ENCODE assay signal across 8 mouse cellular contexts in genomic region chr5:148820476-148820875, GRCm38 (mm10).
DNase-seq lines count a peak whose midpoint lies in the region; ATAC-seq and TF ChIP-seq lines count a peak whose summit lies in the region.

No protein-coding gene starts in this region.

- no peaks in the 10 kb centered on the region for H3K9me3 ChIP-seq in hindbrain, embryonic 16.5 days (ENCODE audit: control insufficient read depth, low read length)
- no peaks in the 10 kb centered on the region for H3K9me3 ChIP-seq in midbrain, embryonic 16.5 days (replicated peaks; ENCODE audit: control insufficient read depth, low read length, poor library complexity, severe bottlenecking)

- no peak overlapping the region for H3K27ac ChIP-seq in hindbrain, embryonic 16.5 days (ENCODE audit: low read depth, low read length)
- H3K27ac ChIP-seq in midbrain, embryonic 16.5 days (ENCODE audit: low read length): no peak overlapping the region
- no peak overlapping the region for H3K27ac ChIP-seq in gastrocnemius, adult 2 months

- intact Hi-C loops in left cerebral cortex, postnatal 10 days (cut with DNase I): no loop called here
- intact Hi-C loops in gastrocnemius, adult 2 months (cut with DNase I): no loop called here

- 6% methylated on average over 20 of the region's 20 CpGs for WGBS in hindbrain, embryonic 16.5 days
- 8% methylated on average over 20 of the region's 20 CpGs for WGBS in midbrain, embryonic 16.5 days

- peaks cover 6% of the 10 kb centered on the region for H3K4me1 ChIP-seq in hindbrain, embryonic 16.5 days (ENCODE audit: control insufficient read depth, insufficient read depth, low read depth, low read length)
- H3K4me1 ChIP-seq in midbrain, embryonic 16.5 days (ENCODE audit: control insufficient read depth, insufficient read depth, low read length): peaks cover 10% of the 10 kb centered on the region

- no peak for TF ChIP-seq POLR2A in brain, embryonic 14.5 days (IDR thresholded peaks at IDR 0.05; ENCODE audit: borderline replicate concordance, extremely low read depth, insufficient read depth, insufficient read length, poor library complexity, severe bottlenecking)

- H3K27me3 ChIP-seq in hindbrain, embryonic 16.5 days (replicated peaks; ENCODE audit: control insufficient read depth, insufficient read depth, low read length): no peaks in the 10 kb centered on the region
- H3K27me3 ChIP-seq in midbrain, embryonic 16.5 days (ENCODE audit: control insufficient read depth, insufficient read depth, low read depth, low read length): no peaks in the 10 kb centered on the region

- DNase-seq in right cerebral cortex, adult 18-20 months: peak; percentile 46
- DNase-seq in right cerebral cortex, postnatal 36 days (ENCODE audit: low spot score in 2 of 2): no peak
- DNase-seq in brain, embryonic 14.5 days (ENCODE audit: low read depth): peak; percentile 80
- no peak for DNase-seq in left cerebral cortex, postnatal 10 days (ENCODE audit: extremely low spot score in 1 of 2, low spot score in 2 of 2)
- DNase-seq in gastrocnemius, adult 2 months: no peak
- no peak for DNase-seq in right cerebral cortex, postnatal 25 days

- TF ChIP-seq CTCF in brain, embryonic 14.5 days (IDR thresholded peaks at IDR 0.05; ENCODE audit: borderline replicate concordance, extremely low read depth, insufficient read depth, insufficient read length): no peak
- TF ChIP-seq CTCF in gastrocnemius, adult 2 months (IDR thresholded peaks at IDR 0.05): no peak

- no peaks in the 10 kb centered on the region for H3K36me3 ChIP-seq in hindbrain, embryonic 16.5 days (ENCODE audit: control insufficient read depth, insufficient read depth, low read length)
- no peaks in the 10 kb centered on the region for H3K36me3 ChIP-seq in midbrain, embryonic 16.5 days (ENCODE audit: control insufficient read depth, insufficient read depth, low read length)

- ATAC-seq in hindbrain, embryonic 16.5 days: peak; percentile 58; the same call in 1 of the 2 replicates
- peak; percentile 83 for ATAC-seq in midbrain, embryonic 16.5 days

- H3K9ac ChIP-seq in hindbrain, embryonic 16.5 days (ENCODE audit: low read depth, low read length): peak overlapping the region; percentile 43
- H3K9ac ChIP-seq in midbrain, embryonic 16.5 days (ENCODE audit: low read depth, low read length): no peak overlapping the region

- peak overlapping the region; percentile 18; the same call in 1 of the 2 replicates for H3K4me3 ChIP-seq in hindbrain, embryonic 16.5 days (ENCODE audit: low read length)
- no peak overlapping the region for H3K4me3 ChIP-seq in midbrain, embryonic 16.5 days (ENCODE audit: low read depth, low read length)
- no peak overlapping the region for H3K4me3 ChIP-seq in gastrocnemius, adult 2 months

- peak overlapping the region; percentile 51 for H3K4me2 ChIP-seq in hindbrain, embryonic 16.5 days (ENCODE audit: low read length)
- peak overlapping the region; percentile 49 for H3K4me2 ChIP-seq in midbrain, embryonic 16.5 days (ENCODE audit: low read length)

Comparison
In these comparisons a context has a peak if more than half of its experiments do, and no peak if none do; other contexts are left out.
1. DNase-seq: peak in right cerebral cortex, adult 18-20 months (single experiment) and brain, embryonic 14.5 days (single experiment); none in right cerebral cortex, postnatal 36 days (0 of 2), left cerebral cortex, postnatal 10 days (0 of 2), gastrocnemius, adult 2 months (single experiment) and right cerebral cortex, postnatal 25 days (single experiment).